Mouse (Mus musculus): Measurements from ENCODE around the gene Slc25a30. TPM values are rescaled to one million over a fixed set of nuclear protein-coding genes. Genes with fewer than 3 reads are reported as not detected.

Gene Slc25a30
- total and polyA plus RNA-seq, 3 experiments = 9.6 to 18.2 (median 17.0) TPM

GRCm38 (mm10) chr14:75753991-75754817 is 32.6 kb downstream of the Slc25a30 start, which contains the start of gene Cog3 (continued):
- TF ChIP-seq NRF1 (IDR thresholded peaks at IDR 0.05; ENCODE audit: low read depth, low read length) (peak; percentile 56), SIN3A (IDR thresholded peaks at IDR 0.05; ENCODE audit: low read length) (peak; percentile 83), MAZ (IDR thresholded peaks at IDR 0.05; ENCODE audit: low read depth, low read length) (0 out of 2 replicates have a peak, but pooled peaks have one; percentile 51), MXI1 (IDR thresholded peaks at IDR 0.05; ENCODE audit: low read depth, low read length) (peak; percentile 78), NELFE (IDR thresholded peaks at IDR 0.05; ENCODE audit: low read depth, low read length) (peak; percentile 83), RCOR1 (conservative IDR thresholded peaks at IDR 0.05; ENCODE audit: low read depth, low read length) (no peak), MEF2A (IDR thresholded peaks at IDR 0.05; ENCODE audit: borderline replicate concordance, low read depth, low read length) (peak; percentile 57; the same call in 1 of the 2 replicates), ZNF384 (IDR thresholded peaks at IDR 0.05; ENCODE audit: low read depth, low read length) (no peak), MAX (IDR thresholded peaks at IDR 0.05; ENCODE audit: low read length) (no peak; the same call in 1 of the 2 replicates), CHD1 (IDR thresholded peaks at IDR 0.05; ENCODE audit: low read depth, low read length) (no peak), POLR2AphosphoS2 (IDR thresholded peaks at IDR 0.05; ENCODE audit: low read depth, low read length) (peak; percentile 36; the same call in 1 of the 2 replicates), POLR2A (IDR thresholded peaks at IDR 0.05; ENCODE audit: low read depth, low read length) (peak; percentile 81; the same call in 1 of the 2 replicates), HCFC1 (IDR thresholded peaks at IDR 0.05; ENCODE audit: low read depth, low read length) (peak; percentile 95)

GRCm38 (mm10) chr14:75753206-75753605 is 33.6 kb downstream of the Slc25a30 start:
- DNase-seq (ENCODE audit: extremely low read depth) = no peak
- TF ChIP-seq ELF1 (IDR thresholded peaks at IDR 0.05; ENCODE audit: low read depth, low read length) (no peak), JUN (IDR thresholded peaks at IDR 0.05; ENCODE audit: insufficient read depth, low read depth, low read length) (no peak), MAFK (IDR thresholded peaks at IDR 0.05; ENCODE audit: insufficient replicate concordance, low read length) (no peak), IRF4 (IDR thresholded peaks at IDR 0.05; ENCODE audit: low read depth, low read length) (no peak), NELFE (IDR thresholded peaks at IDR 0.05; ENCODE audit: low read depth, low read length) (no peak), SMC3 (IDR thresholded peaks at IDR 0.05; ENCODE audit: low read depth, low read length) (no peak), MAX (IDR thresholded peaks at IDR 0.05; ENCODE audit: low read length) (no peak), CHD2 (IDR thresholded peaks at IDR 0.05; ENCODE audit: low read length) (no peak), ZKSCAN1 (IDR thresholded peaks at IDR 0.05; ENCODE audit: borderline replicate concordance, low read depth, low read length) (no peak), E2F4 (IDR thresholded peaks at IDR 0.05; ENCODE audit: insufficient replicate concordance, low read depth, low read length) (no peak), KAT2A (IDR thresholded peaks at IDR 0.05; ENCODE audit: insufficient replicate concordance, low read length) (no peak), JUND (conservative IDR thresholded peaks at IDR 0.05; ENCODE audit: low read depth, low read length) (no peak), CTCF (conservative IDR thresholded peaks at IDR 0.05 in 1 of 2, IDR thresholded peaks at IDR 0.05 in 1 of 2; ENCODE audit: low read depth in 2 of 2, low read length in 2 of 2) (no peak), RCOR1 (conservative IDR thresholded peaks at IDR 0.05; ENCODE audit: low read depth, low read length) (no peak), USF1 (IDR thresholded peaks at IDR 0.05; ENCODE audit: low read depth, low read length) (no peak)
- Histone ChIP-seq H3K36me3 (replicated peaks in 1 of 2; ENCODE audit: control insufficient read depth in 1 of 2, insufficient read depth in 1 of 2, low read length in 1 of 2) (peaks cover 5 to 26% of the 10 kb centered on the region in 2 experiments), H3K4me2 (ENCODE audit: insufficient read depth, low read depth, poor library complexity, severe bottlenecking) (peak overlapping the region; percentile 78), H3K9ac (ENCODE audit: insufficient read depth, low read depth) (peak overlapping the region; percentile 95), H3K27ac (ENCODE audit: insufficient read depth, low read depth) (no peak overlapping the region), H3K4me1 (ENCODE audit: control insufficient read depth in 1 of 2, insufficient read depth in 2 of 2) (peaks cover 5 to 37% of the 10 kb centered on the region in 2 experiments), H3K27me3 (replicated peaks) (no peaks in the 10 kb centered on the region), H3K9me3 (replicated peaks; ENCODE audit: low read length) (no peaks in the 10 kb centered on the region), H3K4me3 (replicated peaks in 1 of 3; ENCODE audit: low read depth in 2 of 3, low read length in 2 of 3, poor library complexity in 1 of 3) (peak overlapping the region; percentile 89 to 99 (median 96)), H3K79me2 (replicated peaks; ENCODE audit: control insufficient read depth, extremely low read depth, insufficient read depth, poor library complexity, severe bottlenecking) (peaks cover 56% of the 10 kb centered on the region)
- dilution Hi-C loops (cut with MboI; ENCODE audit: extremely low pct_ligation_motif_present, extremely low pct_unique_long_range_greater_than_20kb, low sequenced_read_pairs) (no loop called here), in situ Hi-C loops (cut with MboI; ENCODE audit: low pct_ligation_motif_present, low pct_unique_long_range_greater_than_20kb, low sequenced_read_pairs) (no loop called here)
